Mouse (Mus musculus): Measurements from ENCODE around the gene Chst15.

DNA sequence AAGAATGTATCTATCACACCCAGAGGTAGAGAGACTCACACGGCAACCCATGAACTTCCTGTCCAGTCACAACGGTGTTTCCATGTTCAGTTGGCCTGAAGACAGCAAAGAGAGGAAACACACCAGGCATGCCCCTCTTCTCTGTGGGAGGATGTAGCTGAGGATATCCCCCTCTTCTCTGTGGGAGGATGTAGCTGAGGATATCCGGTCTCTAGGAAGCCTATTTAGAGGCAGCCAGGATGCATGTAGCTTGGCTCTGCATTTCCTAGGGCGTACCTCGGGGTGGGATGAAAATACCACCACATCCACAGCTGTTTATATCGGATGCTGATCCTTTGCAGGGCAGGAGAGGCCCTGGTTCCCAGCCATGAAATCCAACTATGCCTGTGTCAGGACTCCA is 71.3 kb downstream of the Chst15 start:
- TF ChIP-seq CTCF (conservative IDR thresholded peaks at IDR 0.05; ENCODE audit: low read length) (no peak), NANOG (IDR thresholded peaks at IDR 0.05; ENCODE audit: borderline replicate concordance, low read length) (no peak)

Data from E14TG2a.4 (cell line).